Mouse (Mus musculus) left cerebral cortex, postnatal 10 days (tissue): Measurements from ENCODE around the gene Tsc22d1. TPM values are rescaled to one million over a fixed set of nuclear protein-coding genes. Genes with fewer than 3 reads are reported as not detected.
A peak's percentile ranks its signal among the peaks of the same experiment; 100 is the strongest.

Experiments used
- DNase-seq, 2 experiments: peaks; one replicate each; pipeline ENCODE4 v3.0.0; 2021 to 2022; ENCODE audit warnings: low spot score in 2 of 2, mixed read lengths in 1 of 2; ENCODE audit errors: extremely low spot score in 1 of 2
- intact Hi-C: fragments of 180-260 bp; cut with DNase I; formaldehyde crosslinking; loops from one replicate; pipeline ENCODE4 v1.15.1; 2025
- total RNA-seq, 2 experiments: library from RNA; stranded (reverse); gene quantifications; 2 replicates each; pipeline ENCODE4 v1.2.3; 2021

The Tsc22d1 gene
- total RNA-seq, 2 experiments from 2014 or later, result 541 to 586 TPM

DNA sequence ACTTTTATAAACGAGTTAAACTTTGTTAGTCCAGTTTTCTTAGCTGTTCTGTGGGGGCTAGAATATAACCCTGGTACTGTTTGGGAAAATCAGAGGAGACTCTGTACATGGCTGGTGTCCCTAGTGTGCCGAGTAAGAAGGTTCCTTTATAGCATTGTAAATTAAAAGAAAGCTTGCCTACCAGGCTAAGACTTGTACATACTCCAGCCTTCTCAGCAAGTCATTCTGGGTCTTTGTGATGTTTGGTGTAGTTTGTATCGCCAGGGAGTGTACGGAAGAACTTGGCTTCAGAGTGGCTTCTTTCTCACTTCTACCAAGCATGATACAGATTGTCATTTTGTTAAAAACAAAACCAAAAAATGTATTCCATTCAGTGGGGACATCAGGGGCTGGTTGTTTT is 17.2 kb downstream of the Tsc22d1 start:
- DNase-seq, result no peak
- intact Hi-C loops, result no loop called here

DNA sequence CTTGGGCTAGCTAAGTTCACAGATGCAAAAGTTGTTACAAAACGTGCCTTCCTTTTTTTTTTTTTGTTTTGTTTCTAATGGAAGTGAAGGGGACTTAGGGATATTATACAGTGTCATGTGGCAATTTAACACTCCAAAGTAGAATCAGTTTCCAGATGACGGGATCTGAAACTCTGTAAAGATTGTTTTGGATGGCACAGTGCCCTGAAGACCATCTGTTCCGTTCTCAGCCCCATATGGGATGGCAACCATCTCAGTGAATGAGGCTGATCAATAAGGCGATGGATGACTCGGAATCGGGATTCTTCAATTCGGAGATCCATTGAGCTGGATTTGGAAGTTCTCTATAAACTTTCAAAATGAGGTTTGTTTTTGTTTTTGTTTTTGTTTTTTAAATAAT is 17.6 kb downstream of the Tsc22d1 start:
- intact Hi-C loops, result no loop called here
- DNase-seq, result peak in 1 of 2 experiments; percentile 69

DNA sequence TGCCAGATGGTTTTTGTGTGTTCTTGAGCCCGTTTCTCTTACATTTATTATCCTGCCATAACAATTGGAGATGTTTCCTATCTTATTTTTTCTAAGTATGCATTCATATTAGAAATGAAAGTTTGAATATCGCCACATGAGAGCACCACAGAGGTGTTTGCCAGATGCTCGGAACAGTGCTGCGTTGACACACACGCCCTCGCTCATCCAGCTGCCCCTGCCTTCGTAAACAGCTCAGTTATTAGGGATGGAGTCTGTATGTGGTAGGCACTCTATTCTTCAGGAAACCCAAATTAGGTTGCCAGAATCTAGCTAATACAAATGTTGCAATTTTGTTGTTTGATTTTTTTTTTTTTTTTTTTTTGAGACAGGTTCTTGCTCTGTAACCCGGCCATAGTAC is 18.1 kb downstream of the Tsc22d1 start:
- no peak for DNase-seq
- intact Hi-C loops, result no loop called here

DNA sequence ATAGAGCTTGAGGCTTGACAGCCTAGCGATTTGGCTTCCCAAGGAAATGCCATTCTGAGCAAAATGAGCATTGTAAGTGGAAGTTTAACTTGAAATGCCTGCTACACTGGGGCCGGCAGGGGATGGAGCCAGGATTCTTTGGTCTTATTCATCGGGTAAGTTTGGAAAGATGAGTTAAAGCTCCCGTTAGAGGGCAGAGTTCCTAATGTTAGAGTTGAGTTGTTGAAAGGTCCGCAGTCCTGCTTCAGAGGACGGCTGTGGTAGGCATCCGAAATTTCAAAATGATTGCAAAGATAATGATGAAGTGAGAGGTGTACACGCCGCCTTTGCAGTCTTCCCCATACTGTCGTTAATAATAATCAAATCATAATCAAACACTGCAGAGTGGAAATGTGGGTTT is 27.4 kb downstream of the Tsc22d1 start:
- intact Hi-C loops, result no loop called here
- no peak for DNase-seq

DNA sequence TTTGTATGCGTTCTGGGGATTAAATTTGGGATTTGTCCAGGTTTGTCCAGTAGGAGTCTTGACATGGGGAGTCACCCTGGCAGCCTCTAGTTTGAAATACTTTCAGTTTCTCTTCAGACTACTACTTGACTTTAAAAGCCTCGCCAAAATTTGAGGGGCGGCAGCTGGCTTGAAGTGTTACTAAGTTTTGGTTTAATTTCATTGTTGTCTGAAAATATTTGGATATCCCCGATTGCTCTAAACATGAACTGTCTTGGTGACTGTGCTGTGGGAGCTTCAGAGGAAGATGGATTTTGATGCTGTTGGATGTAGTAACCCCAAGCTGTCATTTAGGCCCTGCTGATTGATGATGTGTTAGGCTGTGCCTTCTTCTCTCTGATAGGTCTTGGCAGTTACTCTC is 34.2 kb downstream of the Tsc22d1 start:
- intact Hi-C loops, result no loop called here
- DNase-seq, result no peak

DNA sequence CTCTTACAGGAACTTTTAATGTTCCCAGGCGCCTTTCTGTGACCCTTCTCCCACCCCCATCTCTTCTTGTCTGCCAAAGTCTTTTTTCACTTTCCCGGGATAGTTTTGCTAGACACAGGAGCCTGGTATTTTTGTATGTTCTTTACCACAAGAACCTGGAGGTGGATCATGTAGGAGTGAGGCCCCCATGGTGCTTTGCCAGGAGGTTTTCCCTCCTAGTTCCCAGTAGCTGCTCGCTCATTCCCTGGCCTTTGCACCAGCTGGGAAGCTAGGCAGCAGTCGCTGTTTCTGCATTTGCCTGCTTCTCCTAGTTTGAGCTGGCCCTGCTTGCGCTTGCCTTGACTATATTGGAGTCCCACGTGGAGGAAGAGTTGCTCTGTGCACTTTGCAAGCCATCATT is 36.2 kb downstream of the Tsc22d1 start:
- no peak for DNase-seq
- intact Hi-C loops, result no loop called here

DNA sequence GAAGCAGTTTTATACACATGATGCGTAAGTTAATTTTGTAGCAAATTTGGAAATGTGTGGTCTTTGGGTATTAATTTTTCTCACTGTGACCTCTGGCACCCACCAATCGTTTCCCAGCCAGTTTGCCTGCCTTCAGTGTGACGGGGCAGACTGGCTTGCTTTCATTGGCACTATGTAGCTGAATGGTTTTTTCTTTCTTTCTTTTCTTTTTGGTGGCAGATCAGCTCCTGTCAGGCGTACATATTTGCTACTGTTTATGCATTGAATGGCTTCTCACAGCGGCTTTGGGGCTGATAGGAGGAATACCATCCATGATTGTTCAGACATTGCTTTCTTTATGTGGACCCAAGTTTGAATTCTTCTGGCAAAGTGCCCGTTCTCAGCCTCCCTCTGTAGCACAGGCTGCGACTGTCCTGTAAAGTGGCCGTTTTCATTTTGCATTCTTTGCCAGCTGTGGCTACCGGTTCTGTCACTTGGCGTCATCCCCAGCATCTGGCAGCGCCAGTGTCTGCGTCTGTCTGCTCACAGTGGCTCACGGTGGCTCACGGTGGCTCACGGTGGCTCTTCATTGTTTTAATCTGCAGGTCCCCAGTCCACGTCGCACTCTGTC is 38.1 kb downstream of the Tsc22d1 start:
- intact Hi-C loops, result no loop called here
- DNase-seq, result peak; percentile 16 to 44

DNA sequence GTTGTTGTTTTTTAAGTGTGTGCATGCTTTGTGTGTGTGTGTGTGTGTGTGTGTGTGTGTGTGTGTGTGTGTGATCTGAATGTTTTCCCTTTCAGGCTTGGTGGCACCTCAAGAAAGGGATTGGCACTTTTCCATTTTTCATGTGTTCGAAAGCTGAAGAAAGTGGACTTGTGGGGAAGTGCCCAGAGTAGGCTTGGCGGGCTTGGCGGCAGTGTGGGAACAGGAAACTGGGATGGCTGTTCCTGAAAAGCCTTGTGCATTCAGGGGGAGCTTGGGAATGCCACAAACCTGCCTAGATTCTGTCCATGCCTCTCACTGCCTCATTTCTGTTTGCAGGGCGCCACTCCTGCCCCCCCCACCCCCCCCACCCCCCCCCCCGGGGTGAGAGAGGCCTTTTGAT is 39.9 kb downstream of the Tsc22d1 start:
- peak in 1 of 2 experiments; percentile 28 for DNase-seq
- intact Hi-C loops, result no loop called here

DNA sequence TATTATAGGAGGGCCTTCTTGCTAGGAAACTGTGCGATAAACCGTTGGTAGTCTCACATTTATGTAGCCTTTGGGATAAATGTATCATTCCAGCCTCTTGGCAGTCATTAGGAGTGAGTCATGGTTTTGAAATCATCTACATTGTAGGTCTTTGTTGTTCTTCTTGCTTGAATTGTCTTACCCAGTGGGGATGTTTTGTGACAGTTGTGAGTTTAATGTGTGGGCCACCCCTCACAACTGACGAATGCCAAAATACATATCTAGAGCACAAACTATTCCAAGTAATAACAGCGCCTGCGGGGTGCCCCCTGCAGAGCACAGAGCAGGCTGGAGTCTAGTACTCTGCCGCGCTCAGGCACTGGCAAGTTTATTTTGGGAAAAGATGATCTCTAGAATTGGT is 40.4 kb downstream of the Tsc22d1 start:
- intact Hi-C loops, result no loop called here
- no peak for DNase-seq

DNA sequence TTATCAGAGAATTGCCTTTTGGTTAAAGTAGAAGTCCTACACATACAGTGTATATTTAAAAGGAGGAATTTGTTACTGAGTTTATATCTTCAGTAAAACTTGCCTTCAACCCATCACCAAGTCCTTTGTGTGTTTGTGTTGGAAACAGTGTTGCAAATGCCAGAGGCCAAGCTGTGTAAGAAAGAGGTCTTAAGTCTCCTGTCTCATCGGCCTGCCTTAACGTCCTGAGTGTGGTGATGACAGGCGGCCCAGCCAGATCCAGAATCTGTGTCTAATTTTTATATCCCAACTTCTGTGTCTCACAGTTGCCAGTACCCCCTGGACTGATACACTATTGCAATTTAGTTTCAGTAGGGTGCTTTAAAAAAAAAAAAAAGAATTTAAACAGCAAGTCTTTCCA is 42.9 kb downstream of the Tsc22d1 start:
- DNase-seq, result no peak
- intact Hi-C loops, result no loop called here

DNA sequence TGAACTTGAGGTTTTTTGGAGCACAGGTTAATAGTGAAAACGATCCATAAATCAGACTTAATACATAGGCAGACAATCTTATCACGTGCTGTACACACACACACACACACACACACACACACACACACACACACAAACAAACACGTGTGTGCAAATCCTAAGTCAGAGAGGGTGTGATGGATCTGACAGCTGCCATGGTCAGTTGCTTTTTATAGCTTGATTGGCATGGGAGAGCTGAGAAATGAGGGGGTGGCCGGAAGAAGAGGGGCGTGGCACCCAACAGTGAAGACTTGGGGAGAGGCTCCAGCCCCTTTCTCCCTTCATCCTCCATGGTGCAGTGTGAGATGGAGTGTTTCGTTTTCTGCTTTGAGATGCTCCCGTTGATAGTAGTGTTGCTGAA is 45.4 kb downstream of the Tsc22d1 start:
- no peak for DNase-seq
- intact Hi-C loops, result no loop called here

DNA sequence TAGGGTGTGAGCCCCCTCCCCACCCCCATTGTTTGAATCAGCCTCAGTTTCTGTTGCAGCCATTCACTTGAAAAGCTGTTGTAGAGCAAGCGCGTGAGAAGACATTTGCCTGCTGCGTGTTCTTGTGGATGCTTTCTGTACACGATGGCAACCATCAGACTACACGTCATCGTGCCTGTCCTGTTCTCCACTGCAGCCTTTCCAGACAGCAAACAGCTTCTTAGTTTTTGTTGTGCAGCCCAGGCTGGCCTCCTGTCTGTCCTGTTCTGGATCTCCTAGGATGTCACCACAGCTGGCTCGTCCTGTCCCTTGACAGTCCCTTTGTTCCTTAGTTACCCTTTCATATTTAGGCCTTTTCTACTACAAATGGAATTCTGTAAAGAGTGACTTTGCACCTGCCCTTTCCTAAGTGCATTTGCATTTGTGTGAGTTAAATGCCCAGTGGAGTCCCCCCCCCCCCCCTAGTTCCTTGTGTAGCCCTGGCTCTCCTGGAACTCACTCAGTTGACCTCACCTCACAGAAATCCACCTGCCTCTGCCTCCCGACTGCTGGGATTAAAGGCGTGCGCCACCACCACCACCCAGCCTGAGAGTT is 46.5 kb downstream of the Tsc22d1 start:
- intact Hi-C loops, result no loop called here

DNA sequence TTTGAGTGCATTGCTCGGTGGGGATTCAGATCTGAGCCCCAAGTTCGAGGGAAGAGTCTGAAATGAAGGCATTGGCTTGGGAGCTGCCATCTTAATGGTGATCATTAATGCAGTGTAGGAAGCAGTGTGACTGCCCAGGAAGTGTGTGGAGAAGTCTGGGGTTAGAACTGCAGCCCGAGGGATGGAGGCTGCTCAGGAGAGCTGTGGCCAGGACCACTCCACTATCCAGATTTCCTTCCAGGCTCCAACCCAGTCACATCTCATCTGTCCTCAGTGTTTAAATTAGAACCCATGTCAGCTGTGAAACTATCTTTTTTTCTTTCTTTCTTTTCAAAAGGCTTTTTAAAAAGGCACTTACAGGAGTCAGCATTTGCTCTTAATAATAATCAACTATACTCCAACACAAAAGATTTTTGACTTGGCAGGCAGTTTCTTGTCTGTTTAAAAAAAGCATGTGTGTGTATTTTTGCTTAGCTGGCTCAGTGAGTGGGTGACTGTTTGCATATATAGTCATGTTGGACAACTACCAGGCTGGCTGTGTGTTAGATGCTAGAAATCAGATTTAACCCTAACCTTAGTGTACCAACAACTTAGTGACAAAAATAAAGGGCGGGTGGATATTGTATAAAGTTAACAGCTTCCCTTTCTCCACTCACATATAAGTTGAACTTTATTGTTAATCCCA is 48.8 kb downstream of the Tsc22d1 start:
- DNase-seq, result no peak
- intact Hi-C loops, result no loop called here

More for the DNA sequence above, 46.5 kb downstream of the Tsc22d1 start:
- DNase-seq, result no peak

DNA sequence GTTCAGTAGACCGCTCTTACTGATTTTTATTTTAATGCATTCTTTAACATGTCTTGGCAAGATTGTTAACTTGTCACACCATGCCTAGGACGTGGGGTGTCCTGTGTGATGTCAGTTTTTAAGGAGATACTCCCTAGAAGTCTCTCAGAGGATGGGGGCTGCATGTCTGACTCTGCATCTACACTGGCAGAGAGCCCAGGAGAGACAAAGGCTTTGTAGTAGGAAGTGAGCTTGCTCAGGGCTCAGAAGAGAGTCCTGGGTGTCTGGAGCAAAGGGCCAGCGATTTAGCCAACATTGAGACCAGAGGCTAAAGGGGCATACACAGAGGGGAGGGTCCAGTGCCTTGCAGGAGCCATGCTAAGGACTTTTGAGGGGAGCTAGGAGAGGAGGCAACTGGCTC is 50.2 kb downstream of the Tsc22d1 start:
- intact Hi-C loops, result loop anchor here (5.0 kb wide), 1 partner anchor 48 kb away; no protein-coding TSS in a partner anchor
- no peak for DNase-seq

DNA sequence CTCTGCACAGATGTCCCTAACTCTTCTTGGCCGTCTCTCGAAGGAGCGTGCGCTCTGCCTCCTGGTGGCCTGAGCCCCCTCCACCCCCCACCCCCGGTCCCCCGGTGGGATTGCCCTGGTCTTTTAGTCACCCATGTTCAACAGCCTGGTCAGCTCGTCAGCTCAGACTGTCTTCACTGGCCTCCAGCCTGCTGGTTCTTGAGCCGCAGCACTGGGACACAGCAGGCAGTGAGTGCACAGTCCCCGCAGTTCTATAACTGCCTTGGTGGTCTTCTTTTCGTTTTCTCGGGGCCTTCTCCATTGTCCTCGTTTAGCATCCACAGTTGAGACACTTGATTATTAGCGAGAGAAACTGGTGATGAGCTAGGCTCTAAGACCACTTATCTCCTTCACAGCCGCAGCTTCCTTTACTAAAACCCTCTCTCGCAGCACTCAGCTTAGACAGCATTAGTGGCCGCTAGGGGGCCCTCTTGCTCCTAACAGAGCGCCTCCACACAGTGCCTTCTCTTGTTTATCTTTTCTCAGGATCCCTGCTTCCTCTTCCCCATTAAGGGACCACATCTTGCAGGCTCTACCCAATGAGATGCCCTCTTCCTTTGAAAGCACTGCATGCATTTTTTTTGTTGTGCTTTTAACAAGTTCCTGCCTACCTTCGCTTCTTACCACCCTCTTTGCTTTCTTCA is 52.0 kb downstream of the Tsc22d1 start:
- peak; percentile 56 to 90 for DNase-seq
- intact Hi-C loops, result loop anchor here (5.0 kb wide), 1 partner anchor 49 kb away; no protein-coding TSS in a partner anchor

DNA sequence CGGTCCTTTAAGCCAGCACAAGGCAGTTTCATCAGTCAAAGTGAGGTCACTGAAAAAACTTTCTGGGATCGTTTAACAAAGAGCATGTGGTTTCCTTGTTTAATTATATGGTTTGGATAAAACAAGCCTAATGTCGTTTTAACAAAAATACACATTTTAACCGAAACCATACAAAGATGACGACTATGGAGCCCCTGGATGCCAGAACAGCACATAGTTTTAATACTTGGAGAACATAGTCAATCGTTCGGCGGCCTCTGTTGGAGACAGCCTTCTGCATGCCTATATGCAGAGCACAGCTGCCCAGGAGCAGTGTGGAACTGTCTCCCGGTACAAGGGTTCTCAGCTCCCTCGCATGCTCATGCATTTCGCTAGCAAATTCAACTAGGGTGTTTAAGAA is 53.2 kb downstream of the Tsc22d1 start:
- intact Hi-C loops, result loop anchor here (5.0 kb wide), 1 partner anchor 51 kb away; no protein-coding TSS in a partner anchor
- no peak for DNase-seq

DNA sequence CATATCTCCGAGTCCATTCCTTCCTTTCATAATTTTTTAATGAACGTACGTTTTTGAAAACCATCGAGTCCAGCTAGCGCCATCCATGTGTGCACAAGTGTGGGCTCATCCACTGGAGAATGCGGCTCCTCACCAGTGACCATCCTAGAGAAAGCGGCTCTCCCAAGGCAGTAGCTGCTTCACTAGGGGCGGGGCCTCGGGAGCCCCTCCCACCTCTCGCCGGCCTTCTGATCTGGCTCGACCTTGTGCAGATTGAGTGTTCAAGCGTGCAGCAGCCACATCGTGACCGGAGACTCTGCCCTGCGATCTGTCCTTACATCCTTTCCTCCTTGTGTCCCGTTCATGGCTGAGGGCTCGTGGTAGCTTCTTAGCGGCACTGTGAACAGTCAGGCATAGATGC is 56.5 kb downstream of the Tsc22d1 start:
- DNase-seq, result no peak
- intact Hi-C loops, result loop anchor here (10.0 kb wide), 1 partner anchor 346 kb away; no protein-coding TSS in a partner anchor

DNA sequence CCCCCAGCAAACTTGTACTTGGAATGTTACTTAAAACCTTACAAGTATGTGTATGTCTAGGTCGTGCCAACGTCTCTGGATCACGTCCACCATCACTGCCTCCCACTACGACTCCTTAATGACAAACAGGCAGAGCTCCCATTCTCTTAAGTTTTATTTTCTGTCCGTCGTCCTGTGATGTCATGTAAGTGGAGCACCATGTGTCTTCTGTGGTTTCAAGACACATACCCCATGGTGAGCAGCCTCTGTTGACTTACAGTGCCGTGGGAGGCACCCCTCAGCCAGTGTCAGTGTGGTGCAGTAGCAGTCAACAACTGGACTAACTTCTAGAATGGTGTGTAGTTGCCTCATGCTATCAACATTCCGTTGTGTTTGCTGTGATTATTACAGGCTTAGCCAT is 57.7 kb downstream of the Tsc22d1 start:
- intact Hi-C loops, result loop anchor here (2.0 to 10.0 kb wide), 2 partner anchors 320 to 348 kb away; no protein-coding TSS in a partner anchor

DNA sequence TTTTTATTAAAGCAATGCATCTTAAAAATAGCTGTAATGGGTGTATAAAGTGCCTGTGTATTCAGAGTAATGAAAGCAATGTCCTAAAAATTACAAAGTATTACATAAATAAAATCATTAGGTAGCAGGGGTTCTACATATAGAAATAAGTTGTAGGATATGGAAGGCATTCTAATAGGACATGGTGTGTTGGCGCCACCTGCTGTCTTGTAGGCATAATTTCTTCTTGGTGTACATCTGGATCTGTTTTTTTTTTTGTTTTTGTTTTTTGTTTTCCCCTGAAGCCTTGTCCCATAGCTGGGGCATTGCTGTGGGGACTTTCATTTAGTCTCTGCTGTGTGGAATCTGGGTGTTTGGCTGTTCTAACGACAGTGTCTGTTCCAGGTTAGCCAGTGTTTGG is 58.6 kb downstream of the Tsc22d1 start:
- intact Hi-C loops, result loop anchor here (2.0 to 10.0 kb wide), 2 partner anchors 321 to 349 kb away; no protein-coding TSS in a partner anchor
- DNase-seq, result no peak

More for the DNA sequence above, 57.7 kb downstream of the Tsc22d1 start:
- no peak for DNase-seq
